Mouse (Mus musculus) hematopoietic multipotent progenitor cell, adult 10-12 weeks (in vitro differentiated cells): Measurements from ENCODE around the gene Ube2d2b. TPM values are rescaled to one million over a fixed set of nuclear protein-coding genes. Genes with fewer than 3 reads are reported as not detected.

ENCODE experiments used
- polyA plus RNA-seq: library from polyadenylated mRNA; stranded (reverse); fragments of >175 nt; gene quantifications from 2 replicates; pipeline ENCODE4 v1.2.3, GENCODE M21; 2012; ENCODE audit warnings: low replicate concordance

The Ube2d2b gene
- polyA plus RNA-seq, result not detected in 2 replicates

DNA sequence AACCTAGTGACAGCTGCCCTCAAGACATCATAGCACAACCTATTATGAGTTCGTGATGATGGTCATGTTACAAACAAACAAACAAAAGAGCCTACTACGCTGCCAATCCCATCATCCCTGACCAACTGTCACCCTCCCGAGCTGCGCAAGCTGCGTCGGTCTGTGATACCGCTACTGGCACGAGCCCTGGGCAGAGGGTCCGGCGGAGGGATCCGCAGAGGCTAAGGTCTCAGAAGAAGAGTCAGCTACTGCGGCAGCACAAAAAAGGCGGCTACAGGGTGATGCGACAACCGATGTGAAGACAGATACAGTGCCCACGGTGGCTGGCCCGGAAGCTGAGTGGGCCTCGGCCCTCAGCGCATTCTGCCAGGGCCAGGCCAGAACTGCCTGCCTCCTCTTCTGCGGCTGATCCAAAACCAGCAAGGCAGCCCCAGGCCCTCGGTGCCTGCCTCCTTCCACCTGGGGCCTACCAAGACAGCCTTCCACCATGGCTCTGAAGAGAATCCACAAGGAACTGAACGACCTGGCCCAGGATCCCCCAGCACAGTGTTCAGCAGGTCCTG lies at the start of gene Ube2d2b:
Ube2d2b (plus strand) TSS at position 102 of the 563 bp plus-strand sequence.

DNA sequence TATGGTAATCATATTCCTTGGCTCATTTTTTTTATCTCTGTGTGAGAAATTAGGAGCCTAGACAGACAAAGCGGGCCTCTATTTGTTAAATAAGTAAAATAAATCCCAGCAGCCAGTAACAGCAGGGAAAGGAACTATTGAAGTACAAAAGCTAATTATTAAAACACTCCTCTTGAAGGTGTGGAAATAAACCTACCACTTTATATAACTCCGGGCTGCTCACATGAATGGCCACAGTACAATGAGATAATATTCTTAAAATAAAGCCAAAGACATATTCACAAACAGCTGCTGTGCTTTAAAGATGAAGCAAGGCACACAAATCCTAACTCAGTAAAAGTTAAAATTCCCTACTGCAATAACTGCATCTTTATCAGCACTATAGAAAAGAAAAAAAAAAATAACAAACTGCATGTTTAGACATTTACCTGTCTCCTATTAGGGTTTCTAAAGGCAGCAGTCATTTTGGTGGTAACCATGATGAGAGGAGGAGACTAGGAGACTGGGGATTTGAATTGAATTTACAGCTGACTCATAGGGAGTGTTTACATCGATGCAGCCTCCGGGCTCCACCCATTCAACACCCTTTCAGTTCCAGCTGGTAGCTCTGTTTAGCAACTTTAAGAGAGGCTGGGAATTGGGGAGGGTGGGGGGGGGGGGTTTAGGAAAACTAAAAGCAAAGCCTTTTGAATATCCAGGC lies 44.8 kb downstream of the Ube2d2b start, which contains the start of gene Evi5:
Evi5 (minus strand) TSS at position 547 of the 700 bp plus-strand sequence.

Other genes starting within 250 kb of the Ube2d2b start
- 3.3 and 4.2 TPM in 2 replicates for gene Rpap2, start 232.7 kb upstream of the Ube2d2b start, polyA plus RNA-seq
- 0.46 and 1.0 TPM in 2 replicates for gene Glmn, start 232.2 kb upstream of the Ube2d2b start, polyA plus RNA-seq
- gene Gfi1, start 104.1 kb upstream of the Ube2d2b start, polyA plus RNA-seq, result 11.9 and 46.8 TPM in 2 replicates
- gene Evi5, start 45.0 kb downstream of the Ube2d2b start, polyA plus RNA-seq, result 2.7 and 3.7 TPM in 2 replicates
- 40.2 and 54.1 TPM in 2 replicates for gene Rpl5, start 70.4 kb downstream of the Ube2d2b start, polyA plus RNA-seq
- gene Fam69a, start 157.0 kb downstream of the Ube2d2b start, polyA plus RNA-seq, result 2.7 and 3.6 TPM in 2 replicates
- 13.0 and 13.3 TPM in 2 replicates for gene Mtf2, start 235.6 kb downstream of the Ube2d2b start, polyA plus RNA-seq